Mouse (Mus musculus): ENCODE data around the gene Bcl2a1d.
"Not testable (repeated sequence)": the region's sequence is repeated elsewhere in the genome, so short reads cannot be mapped to it uniquely, and the experiment has no call there.

Bcl2a1d gene

GRCm38 (mm10) chr9:88731728-88732127 is at the start of gene Bcl2a1d:
Gene Bcl2a1d, minus strand, starts transcription at chr9:88731914.
- peak; percentile 2 for DNase-seq (ENCODE audit: low read depth, low spot score)

GRCm38 (mm10) chr9:88770239-88770638 is 38.5 kb upstream of the Bcl2a1d start:
- not testable (repeated sequence) for DNase-seq (ENCODE audit: low read depth, low spot score)

GRCm38 (mm10) chr9:88769470-88769869 is 37.8 kb upstream of the Bcl2a1d start:
- DNase-seq (ENCODE audit: low read depth, low spot score), result not testable (repeated sequence)

GRCm38 (mm10) chr9:88746687-88747086 is 15.0 kb upstream of the Bcl2a1d start:
- not testable (repeated sequence) for DNase-seq (ENCODE audit: low read depth, low spot score)

GRCm38 (mm10) chr9:88746046-88746445 is 14.3 kb upstream of the Bcl2a1d start:
- not testable (repeated sequence) for DNase-seq (ENCODE audit: low read depth, low spot score)

- not testable (repeated sequence) for DNase-seq (ENCODE audit: low read depth, low spot score)
These were observed 3.6 kb upstream of the Bcl2a1d start for GRCm38 (mm10) chr9:88735289-88735688.

- not testable (repeated sequence) for DNase-seq (ENCODE audit: low read depth, low spot score)
These were observed 1.5 kb upstream of the Bcl2a1d start for GRCm38 (mm10) chr9:88733182-88733581.

- not testable (repeated sequence) for DNase-seq (ENCODE audit: low read depth, low spot score)
These were observed 620 bp upstream of the Bcl2a1d start for GRCm38 (mm10) chr9:88732334-88732733.

GRCm38 (mm10) chr9:88728311-88728710 is 3.4 kb downstream of the Bcl2a1d start:
- DNase-seq (ENCODE audit: low read depth, low spot score), result not testable (repeated sequence)

GRCm38 (mm10) chr9:88721628-88722027 is 10.1 kb downstream of the Bcl2a1d start:
- not testable (repeated sequence) for DNase-seq (ENCODE audit: low read depth, low spot score)

GRCm38 (mm10) chr9:88719989-88720537 is 11.7 kb downstream of the Bcl2a1d start, which contains the start of gene Mthfsl:
Gene Mthfsl, minus strand, starts transcription at chr9:88720296.
- peak; percentile 40 for DNase-seq (ENCODE audit: low read depth, low spot score)

- DNase-seq (ENCODE audit: low read depth, low spot score), result peak; percentile 18
These were observed 12.4 kb downstream of the Bcl2a1d start for GRCm38 (mm10) chr9:88719073-88719921.

- DNase-seq (ENCODE audit: low read depth, low spot score), result not testable (repeated sequence)
These were observed 13.1 kb downstream of the Bcl2a1d start for GRCm38 (mm10) chr9:88718593-88718992.

GRCm38 (mm10) chr9:88718140-88718539 is 13.6 kb downstream of the Bcl2a1d start:
- DNase-seq (ENCODE audit: low read depth, low spot score), result peak; percentile 53

- not testable (repeated sequence) for DNase-seq (ENCODE audit: low read depth, low spot score)
These were observed 17.2 kb downstream of the Bcl2a1d start for GRCm38 (mm10) chr9:88714515-88714914.

- DNase-seq (ENCODE audit: low read depth, low spot score), result peak; percentile 37
These were observed 19.5 kb downstream of the Bcl2a1d start for GRCm38 (mm10) chr9:88712164-88712749.

GRCm38 (mm10) chr9:88710910-88711438 is 20.7 kb downstream of the Bcl2a1d start:
- not testable (repeated sequence) for DNase-seq (ENCODE audit: low read depth, low spot score)

- not testable (repeated sequence) for DNase-seq (ENCODE audit: low read depth, low spot score)
These were observed 21.3 kb downstream of the Bcl2a1d start for GRCm38 (mm10) chr9:88710439-88710838.

GRCm38 (mm10) chr9:88709794-88710193 is 21.9 kb downstream of the Bcl2a1d start:
- peak; percentile 14 for DNase-seq (ENCODE audit: low read depth, low spot score)

GRCm38 (mm10) chr9:88709304-88709703 is 22.4 kb downstream of the Bcl2a1d start:
- no peak for DNase-seq (ENCODE audit: low read depth, low spot score)

- no peak for DNase-seq (ENCODE audit: low read depth, low spot score)
These were observed 25.0 kb downstream of the Bcl2a1d start for GRCm38 (mm10) chr9:88706700-88707099.

- DNase-seq (ENCODE audit: low read depth, low spot score), result peak; percentile 8
These were observed 26.6 kb downstream of the Bcl2a1d start for GRCm38 (mm10) chr9:88705157-88705556.
